Mouse (Mus musculus) lung, postnatal 14 days (tissue): ENCODE data around the gene Aatk.

Experiments used
- DNase-seq: peaks from one replicate; pipeline ENCODE4 v3.0.0; 2021

Aatk gene

GRCm38 (mm10) chr11:120051124-120051811, 4.3 kb upstream of the Aatk start:
- no peak for DNase-seq

DNA sequence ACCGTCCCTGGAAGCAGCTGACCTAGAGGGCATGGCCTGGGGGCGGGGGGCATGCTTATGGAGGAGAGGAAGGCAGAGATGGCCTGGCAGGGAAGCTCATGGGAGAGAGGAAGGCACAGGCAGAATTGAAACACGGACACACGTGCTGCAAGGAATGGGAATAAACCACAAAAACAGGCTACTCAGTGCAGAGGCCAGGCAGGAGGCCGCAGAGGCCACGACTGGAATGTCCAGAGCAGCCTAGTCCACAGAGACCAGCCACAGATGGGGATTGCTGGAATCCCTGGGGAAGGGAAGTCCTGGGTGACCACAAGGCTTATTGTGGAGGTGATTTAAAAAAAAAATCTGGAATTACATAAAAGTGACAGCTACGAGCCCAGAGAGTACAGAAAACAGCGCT, 2.1 kb upstream of the Aatk start:
- no peak for DNase-seq

DNA sequence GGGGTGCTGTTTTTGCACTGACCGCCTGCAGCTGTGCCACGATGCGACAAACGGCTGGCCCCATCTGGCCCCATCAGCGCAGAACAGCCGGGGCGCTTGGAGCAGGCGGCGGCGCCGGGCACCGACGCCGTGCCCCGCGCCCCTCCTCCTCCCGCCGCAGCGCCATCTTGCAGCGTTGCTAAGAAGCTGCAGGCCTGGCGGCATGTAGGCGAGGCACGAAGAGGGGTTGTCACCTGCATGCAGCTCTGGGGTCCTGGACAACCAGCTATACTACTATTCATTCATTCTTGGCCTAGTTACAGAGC, 1.2 kb upstream of the Aatk start:
- DNase-seq: no peak

DNA sequence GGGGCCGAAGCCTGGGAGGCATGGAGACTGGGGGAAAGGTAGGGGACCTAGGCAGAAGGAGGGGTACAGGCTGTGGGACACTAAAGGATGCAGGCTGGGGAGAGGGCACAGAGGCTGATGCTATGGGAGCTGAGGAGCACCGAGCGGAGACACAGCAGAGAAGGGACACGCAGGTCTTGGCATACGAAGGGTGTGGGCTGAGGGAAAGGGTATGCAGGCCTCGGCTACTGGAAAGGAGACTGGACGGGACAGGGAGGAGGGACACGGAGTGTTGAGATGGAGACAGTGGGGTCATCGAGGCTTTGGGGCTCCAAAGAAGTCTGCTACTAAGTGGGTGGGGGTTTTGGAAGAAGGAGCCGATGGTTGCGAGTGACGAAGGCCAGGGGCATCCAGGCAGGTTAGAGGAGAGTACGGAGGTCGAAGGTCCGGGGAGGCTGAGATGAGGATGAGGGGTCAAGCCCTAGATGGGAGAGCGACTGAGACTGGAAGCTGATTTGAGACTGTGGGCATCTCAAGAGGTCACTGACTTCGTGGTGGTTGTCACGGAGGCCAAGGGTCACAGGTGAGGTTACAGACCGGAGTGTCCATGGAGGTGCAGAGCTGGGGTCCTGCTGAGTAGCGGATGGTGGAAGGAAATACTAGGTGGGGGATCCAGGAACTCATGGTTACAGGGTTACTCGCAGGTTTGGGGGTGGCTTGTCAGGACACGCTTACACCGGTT, 724 bp upstream of the Aatk start:
- no peak for DNase-seq

DNA sequence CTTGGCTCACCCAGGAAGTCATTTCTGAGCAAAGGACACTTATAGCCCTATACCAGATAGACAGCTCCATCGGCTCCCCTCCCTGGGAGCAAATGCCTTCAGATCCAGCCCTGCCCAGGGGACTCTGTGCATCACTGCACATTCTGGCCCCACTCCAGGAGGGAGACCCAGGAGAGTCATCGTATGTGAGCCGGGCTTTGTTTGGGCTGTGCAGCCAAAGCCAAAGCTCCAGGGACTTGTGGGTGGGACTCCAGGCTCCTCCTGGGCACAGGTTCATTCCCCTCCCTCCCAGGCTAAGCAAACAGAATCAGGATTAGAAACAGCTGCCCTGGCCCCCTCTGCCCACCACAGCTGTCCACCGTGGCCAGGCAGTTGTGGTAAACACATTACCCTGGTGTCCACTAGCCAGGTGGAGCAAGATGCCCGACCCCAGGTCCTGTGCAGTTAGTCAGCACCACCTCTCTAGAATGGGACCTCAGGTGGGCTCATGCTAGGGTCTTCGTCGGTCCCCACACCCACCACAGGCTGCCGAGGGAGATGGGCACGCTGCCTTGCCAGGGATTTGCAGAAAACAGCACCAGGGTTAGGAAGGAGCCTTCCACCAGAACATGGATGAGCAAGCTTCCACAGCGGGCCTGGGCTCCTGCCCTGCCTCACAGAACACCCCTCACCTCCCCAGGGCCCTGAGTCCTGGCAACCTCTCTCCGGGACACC, 971 bp downstream of the Aatk start:
- DNase-seq: no peak

DNA sequence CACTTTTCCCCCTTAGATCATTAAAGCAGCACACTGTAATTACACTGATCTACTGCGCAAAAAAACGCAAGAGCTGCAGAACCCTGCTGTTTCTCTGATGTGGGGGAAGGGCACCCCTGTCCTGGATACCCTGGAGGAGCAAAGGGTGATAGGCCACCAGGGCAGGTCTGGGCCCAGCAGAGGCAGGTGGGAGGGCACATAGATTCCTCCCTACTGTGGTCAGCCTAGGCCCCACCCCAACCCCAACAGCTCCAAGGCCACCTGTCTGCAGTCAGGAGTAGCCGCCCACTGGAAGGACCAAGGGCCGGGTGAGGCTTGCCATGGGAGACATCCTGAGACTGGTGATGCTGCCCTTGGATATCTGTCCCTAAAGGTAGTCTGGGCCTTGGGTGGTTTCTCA, 1.6 kb downstream of the Aatk start:
- no peak for DNase-seq

- DNase-seq: peak; percentile 23
Observed at GRCm38 (mm10) chr11:120042141-120042838, 4.7 kb downstream of the Aatk start.

DNA sequence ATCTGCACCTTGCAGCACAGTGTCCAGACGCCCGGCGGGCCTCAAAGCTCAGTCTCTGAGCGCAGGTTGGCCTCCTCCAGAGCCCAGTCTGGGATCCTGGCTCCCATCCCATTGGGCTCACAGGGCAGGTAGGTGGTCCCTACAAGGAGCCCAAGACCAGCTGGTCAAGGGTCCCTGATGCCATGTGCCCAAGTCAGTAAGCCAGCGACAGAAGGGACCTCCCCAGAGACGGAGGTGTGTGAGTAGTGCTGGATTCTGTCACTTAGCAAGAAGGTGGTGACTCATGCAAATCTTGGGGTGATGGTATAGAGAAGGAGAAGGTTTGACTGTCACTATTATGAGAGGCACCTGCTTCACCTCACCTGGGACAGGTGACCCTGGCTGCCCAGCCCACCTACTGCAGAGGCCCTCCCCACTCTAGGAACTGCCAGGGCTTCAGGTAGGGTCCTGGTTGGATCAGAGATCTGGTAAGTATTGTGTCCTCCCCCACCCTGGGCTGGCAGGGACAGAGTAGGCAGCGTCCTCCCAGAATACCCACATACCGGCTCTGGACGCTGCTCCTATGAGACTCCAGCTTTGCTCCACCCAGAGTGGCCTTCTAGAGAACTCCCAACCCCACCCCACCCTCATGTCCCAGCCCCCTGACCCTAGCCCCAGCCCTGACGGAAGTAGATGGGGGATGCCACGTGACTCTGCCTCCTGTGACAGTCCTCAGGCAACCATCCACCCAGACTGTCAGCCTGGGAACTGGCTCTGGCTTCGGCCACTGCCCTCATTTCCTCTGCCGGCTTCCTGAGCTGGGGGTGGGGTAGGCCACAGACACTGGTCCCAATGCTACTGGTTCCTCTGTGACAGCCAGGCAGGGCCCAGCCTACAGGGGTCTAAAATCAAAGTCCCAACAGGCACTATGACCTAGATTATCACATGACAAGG, 5.5 kb downstream of the Aatk start:
- DNase-seq: peak; percentile 82

- peak; percentile 52 for DNase-seq
Observed at GRCm38 (mm10) chr11:120040440-120040839, 6.5 kb downstream of the Aatk start.

GRCm38 (mm10) chr11:120039581-120039980, 7.4 kb downstream of the Aatk start:
- DNase-seq: peak; percentile 51

DNA sequence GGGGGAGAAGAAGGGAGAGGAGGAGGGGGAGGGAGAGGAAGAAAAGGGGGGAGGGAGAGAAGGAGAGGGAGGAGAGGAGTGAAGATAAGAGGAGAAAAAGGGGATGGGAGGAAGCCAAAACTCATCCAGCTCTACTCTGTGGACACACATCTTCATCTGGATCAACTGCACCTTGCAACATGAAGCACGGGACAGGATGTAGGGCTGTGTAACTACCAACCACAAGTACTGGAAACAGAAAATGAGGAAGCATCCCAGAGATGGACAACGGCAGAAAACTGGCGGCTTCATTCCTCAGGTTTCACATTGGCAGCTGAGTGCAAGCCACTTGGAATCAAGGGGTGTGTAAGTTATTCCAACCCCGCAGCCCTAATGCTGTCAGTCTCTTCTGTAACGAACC, 12.2 kb downstream of the Aatk start:
- DNase-seq: no peak

GRCm38 (mm10) chr11:120034306-120034705, 12.7 kb downstream of the Aatk start:
- no peak for DNase-seq

DNA sequence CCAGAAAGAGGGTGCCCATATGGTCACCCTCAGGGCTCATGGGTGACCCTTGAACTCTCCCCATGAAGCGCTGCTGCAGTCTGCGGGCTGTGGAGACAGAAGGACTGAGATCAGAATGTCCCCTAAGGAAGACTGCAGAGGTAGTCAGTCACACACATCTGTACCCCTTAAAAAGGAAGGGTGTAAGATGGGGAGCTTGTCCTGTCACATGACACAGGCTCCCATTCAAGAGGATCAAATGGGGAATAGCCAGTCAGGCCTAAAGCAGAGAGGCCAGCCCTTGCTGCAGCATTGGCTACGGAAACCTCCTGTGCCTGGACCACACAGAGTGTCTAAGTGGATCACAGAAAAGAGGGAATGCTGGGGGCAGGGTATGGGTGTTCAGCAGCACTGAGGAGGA, 13.5 kb downstream of the Aatk start:
- no peak for DNase-seq

DNA sequence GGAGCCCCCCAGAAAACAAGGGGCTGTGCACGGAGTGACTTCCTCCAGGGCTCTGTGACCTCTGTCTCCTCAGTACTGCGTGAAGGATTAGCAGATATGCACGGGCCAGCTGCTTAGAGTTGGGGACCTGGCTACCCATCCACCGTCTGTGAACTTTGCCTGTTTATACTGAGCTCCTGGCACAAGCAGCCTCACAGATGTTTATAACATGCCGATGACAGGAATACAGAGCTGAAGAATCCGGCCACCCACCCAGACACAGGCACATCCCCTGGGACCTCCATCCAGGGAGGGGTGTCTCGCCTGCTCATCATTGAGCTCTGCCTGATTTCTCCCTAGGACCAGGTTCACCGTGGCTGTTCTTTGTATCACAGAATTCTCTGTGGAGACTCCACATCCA, 14.9 kb downstream of the Aatk start:
- no peak for DNase-seq

DNA sequence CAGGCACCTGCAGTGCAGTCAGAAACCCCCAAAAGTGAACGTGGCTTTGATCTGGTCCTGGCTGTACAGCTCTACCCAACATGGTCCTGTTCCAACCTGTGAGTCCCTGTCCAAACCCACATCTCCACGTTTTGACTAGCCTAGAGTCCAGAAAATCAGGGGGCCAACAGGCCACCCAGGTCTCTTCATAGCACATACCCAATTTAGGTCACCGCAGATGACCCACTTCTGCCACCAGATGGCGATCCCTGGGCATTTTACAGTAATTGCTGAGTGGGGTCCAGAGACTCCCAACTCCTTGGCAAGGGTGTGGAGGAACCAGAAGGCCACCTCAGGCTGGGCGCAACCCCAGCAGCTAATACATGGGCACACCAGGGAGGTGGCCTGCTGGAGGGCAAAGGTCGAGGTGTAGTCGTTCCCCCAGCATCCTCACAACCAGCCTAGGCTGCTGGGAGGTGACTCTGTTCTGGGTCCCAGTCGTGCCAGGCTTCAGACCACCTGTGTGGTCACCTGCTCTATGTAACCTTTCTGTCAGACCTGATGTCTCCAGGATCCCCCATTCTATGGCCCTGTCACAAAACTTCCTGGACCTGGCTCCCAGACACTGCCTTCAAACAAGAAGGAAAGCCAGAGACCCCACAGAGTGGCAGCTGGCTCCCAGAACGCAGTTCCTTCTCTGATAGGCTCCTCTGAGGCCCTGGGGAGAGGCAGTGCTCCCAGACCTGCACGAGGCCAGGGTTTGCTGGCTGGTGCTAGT, 16.6 kb downstream of the Aatk start:
- peak; percentile 72 for DNase-seq

GRCm38 (mm10) chr11:120029431-120030144, 17.4 kb downstream of the Aatk start:
- DNase-seq: no peak

GRCm38 (mm10) chr11:120028319-120029092, 18.5 kb downstream of the Aatk start:
- no peak for DNase-seq

DNA sequence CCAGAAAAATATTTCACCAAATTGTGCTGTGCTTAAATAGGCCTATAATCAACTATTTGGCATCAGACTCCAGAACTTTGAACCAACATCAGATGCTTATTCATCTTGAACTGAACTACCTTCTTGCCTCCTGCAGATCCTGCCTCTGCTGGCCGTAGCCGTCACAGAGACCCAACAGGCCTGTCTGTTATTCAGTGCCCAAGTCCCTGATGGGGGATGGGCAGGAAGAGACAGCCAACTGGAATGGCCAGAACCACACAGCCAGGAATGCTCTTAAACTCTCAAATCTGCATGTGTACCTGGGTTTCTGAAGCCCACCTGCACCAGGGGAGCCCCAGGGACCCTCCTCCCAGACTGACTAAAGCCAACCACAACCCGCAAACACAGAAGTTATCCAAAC, 20.0 kb downstream of the Aatk start:
- DNase-seq: no peak

DNA sequence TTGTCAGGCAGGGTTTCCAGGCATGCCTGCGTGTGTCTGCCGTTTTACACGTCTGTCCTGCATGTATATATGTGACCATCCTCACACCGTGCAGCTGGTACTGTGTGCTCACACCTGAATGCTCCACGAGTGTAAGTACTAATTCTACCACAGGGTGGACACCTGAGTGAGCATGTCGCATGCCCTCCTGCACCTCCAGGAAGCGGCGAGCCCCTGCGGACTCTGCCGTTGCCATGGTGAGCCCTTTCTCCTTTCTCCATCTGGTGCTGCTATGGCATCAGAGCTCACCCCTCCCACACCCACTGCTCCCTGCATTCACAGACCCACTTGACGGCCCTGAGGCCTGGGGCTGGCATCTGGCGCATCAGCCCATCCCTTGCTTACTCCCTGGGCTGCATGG, 24.1 kb downstream of the Aatk start:
- DNase-seq: no peak

- DNase-seq: no peak
Observed at GRCm38 (mm10) chr11:120022216-120022615, 24.8 kb downstream of the Aatk start.
